Mouse (Mus musculus) cerebellum, postnatal 14 days (tissue): ENCODE measurements around the gene Erbb4.
"Not testable (repeated sequence)": the region's sequence is repeated elsewhere in the genome, so short reads cannot be mapped to it uniquely, and the experiment has no call there.

Source experiments
- DNase-seq, 2 experiments: peaks; one replicate each; pipeline ENCODE4 v3.0.0; 2021; ENCODE audit warnings: mixed read lengths in 2 of 2

Erbb4 gene

GRCm38 (mm10) chr1:68859480-68859879 lies 248.4 kb downstream of the Erbb4 start:
- peak; percentile 83 to 86 for DNase-seq

GRCm38 (mm10) chr1:68839352-68839751 lies 268.5 kb downstream of the Erbb4 start:
- peak; percentile 42 to 57 for DNase-seq

GRCm38 (mm10) chr1:68834686-68835085 lies 273.2 kb downstream of the Erbb4 start:
- peak in 1 of 2 experiments; percentile 61 for DNase-seq

GRCm38 (mm10) chr1:68832101-68832500 lies 275.8 kb downstream of the Erbb4 start:
- peak; percentile 60 to 74 for DNase-seq

- DNase-seq: no peak
Observed at GRCm38 (mm10) chr1:68831575-68831974, 276.3 kb downstream of the Erbb4 start.

- peak; percentile 26 to 68 for DNase-seq
Observed at GRCm38 (mm10) chr1:68830501-68831239, 277.2 kb downstream of the Erbb4 start.

GRCm38 (mm10) chr1:68823116-68823644 lies 284.7 kb downstream of the Erbb4 start:
- DNase-seq: no peak

- DNase-seq: peak; percentile 72 to 76
Observed at GRCm38 (mm10) chr1:68806711-68807110, 301.1 kb downstream of the Erbb4 start.

GRCm38 (mm10) chr1:68787409-68788015 lies 320.3 kb downstream of the Erbb4 start:
- no peak for DNase-seq

- no peak for DNase-seq
Observed at GRCm38 (mm10) chr1:68780653-68781052, 327.2 kb downstream of the Erbb4 start.

- DNase-seq: no peak
Observed at GRCm38 (mm10) chr1:68780032-68780431, 327.8 kb downstream of the Erbb4 start.

- DNase-seq: not testable (repeated sequence)
Observed at GRCm38 (mm10) chr1:68766095-68766494, 341.8 kb downstream of the Erbb4 start.

GRCm38 (mm10) chr1:68762456-68762855 lies 345.4 kb downstream of the Erbb4 start:
- DNase-seq: no peak

GRCm38 (mm10) chr1:68748976-68749375 lies 358.9 kb downstream of the Erbb4 start:
- DNase-seq: peak; percentile 94 to 97

GRCm38 (mm10) chr1:68681478-68681877 lies 426.4 kb downstream of the Erbb4 start:
- DNase-seq: no peak

GRCm38 (mm10) chr1:68674667-68675066 lies 433.2 kb downstream of the Erbb4 start:
- no peak for DNase-seq

GRCm38 (mm10) chr1:68666831-68667601 lies 440.8 kb downstream of the Erbb4 start:
- DNase-seq: no peak

- no peak for DNase-seq
Observed at GRCm38 (mm10) chr1:68590475-68590874, 517.4 kb downstream of the Erbb4 start.

- DNase-seq: no peak
Observed at GRCm38 (mm10) chr1:68573851-68574540, 533.9 kb downstream of the Erbb4 start.

- DNase-seq: no peak
Observed at GRCm38 (mm10) chr1:68570924-68571323, 536.9 kb downstream of the Erbb4 start.

GRCm38 (mm10) chr1:68542942-68543341 lies 564.9 kb downstream of the Erbb4 start:
- DNase-seq: no peak

- no peak for DNase-seq
Observed at GRCm38 (mm10) chr1:68517820-68518219, 590.0 kb downstream of the Erbb4 start.

- DNase-seq: no peak
Observed at GRCm38 (mm10) chr1:68503873-68504272, 604.0 kb downstream of the Erbb4 start.
